Mouse (Mus musculus) frontal cortex, adult 2 months (tissue): ENCODE results near the gene Psmd7. TPM values are rescaled to one million over a fixed set of nuclear protein-coding genes. Genes with fewer than 3 reads are reported as not detected.

Experiments used
- DNase-seq, 2 experiments: peaks; one replicate each; pipeline ENCODE4 v3.0.0; 2022; ENCODE audit warnings: low spot score in 1 of 2; ENCODE audit errors: extremely low spot score in 1 of 2
- polyA plus RNA-seq: library from polyadenylated mRNA; depleted of rRNA; stranded (reverse); fragments of >200 nt; gene quantifications from 2 replicates; pipeline ENCODE4 v1.2.3, GENCODE M21; 2012

Gene Psmd7
- polyA plus RNA-seq, 1 experiment, result 115 TPM

DNA sequence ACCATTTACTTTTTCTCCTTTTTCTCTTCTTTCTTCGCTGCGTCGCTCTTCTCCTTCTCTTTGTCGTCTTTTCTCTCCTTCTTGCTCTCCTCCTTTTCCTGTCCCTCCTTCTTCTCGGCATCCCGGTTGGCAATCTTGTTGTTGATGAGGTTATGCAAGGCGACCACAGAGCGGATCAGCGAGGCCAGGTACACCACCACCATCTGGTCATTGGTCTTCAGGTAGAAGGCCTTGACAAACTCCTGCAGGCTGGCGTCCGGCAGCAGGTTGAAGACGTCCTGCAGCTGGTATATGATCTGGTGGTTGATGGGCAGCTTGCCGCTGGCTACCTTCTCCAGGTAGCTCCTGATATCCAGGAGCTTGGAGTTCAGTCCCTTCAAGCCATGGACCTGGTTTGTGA lies 7.4 kb downstream of the Psmd7 start:
- no peak for DNase-seq

DNA sequence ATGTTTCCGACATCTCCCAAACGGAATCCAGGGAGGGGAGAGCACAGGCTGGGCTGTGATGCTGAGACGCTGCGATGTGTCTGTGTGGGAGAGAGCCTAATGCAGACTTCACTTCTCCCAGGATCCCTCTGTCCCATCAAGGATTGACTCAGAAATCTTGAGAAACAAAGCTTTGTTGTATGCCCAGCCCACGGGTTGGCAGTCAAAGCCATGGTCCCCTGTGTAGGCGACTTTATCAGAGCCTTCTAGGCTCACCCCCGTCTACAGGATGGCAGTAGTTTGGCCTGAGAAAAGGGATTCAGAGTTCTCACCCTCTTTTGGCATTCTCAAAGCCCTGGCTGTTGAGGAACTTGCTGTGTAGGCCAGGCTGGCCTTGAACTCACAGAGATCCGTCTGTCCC lies 9.7 kb downstream of the Psmd7 start:
- DNase-seq, result peak in 1 of 2 experiments; percentile 40

DNA sequence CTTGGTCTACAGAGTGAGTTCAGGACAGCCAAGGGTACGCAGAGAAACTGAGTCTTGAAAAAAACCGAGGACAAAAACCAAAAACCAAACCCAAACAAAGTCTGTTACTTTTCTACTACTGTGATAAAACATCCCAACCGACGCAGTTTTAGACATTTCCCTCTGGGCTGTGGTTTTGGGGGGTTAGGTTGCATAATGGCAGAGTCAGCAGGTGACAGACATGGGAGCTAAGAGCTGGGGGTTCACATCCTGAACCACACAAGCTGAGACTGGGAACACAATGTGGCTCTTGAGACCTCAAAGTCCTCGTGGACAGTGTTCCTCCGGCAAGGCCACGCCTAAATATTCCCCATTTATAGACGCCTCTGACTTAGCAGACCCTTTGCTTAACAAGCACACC lies 10.1 kb downstream of the Psmd7 start:
- no peak for DNase-seq

DNA sequence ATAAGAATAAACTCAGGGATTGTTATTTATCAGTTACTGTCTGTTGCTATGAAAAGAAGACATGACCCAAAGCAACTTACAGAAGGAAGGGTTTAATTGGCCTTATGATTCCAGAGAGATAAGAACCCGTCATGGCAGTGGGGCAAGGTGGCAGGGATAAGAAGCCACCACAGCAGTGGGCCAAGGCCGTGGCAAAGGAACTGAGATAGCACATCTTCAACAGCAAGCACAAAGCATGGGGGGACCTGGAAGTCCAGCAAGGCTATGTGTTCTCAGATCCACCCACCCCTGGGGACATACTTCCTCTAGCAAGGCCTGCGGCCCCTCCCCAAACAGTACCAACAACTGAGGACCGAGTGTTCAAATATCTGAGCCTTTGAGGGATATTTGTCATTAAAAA lies 10.6 kb downstream of the Psmd7 start:
- no peak for DNase-seq

DNA sequence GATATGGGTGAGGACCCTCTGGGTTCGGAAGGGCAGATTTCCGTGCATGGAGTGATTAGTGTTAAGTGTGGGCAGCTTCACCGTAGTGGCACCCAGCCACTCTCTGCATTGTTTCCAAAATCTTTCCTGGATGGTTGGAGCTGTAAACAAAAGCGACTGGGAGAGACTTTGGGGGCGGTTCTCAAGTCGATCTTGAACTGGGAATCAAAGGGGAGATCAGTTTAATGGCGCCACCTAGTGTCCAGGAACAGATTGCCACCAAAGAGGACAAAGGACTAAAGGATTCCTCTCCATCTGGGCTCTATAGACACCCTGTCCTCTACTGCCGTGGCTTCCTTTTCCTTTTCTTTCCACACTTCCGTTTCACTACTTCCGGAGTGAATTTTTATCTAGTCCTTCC lies 11.6 kb downstream of the Psmd7 start:
- DNase-seq, result peak; percentile 77 to 97

DNA sequence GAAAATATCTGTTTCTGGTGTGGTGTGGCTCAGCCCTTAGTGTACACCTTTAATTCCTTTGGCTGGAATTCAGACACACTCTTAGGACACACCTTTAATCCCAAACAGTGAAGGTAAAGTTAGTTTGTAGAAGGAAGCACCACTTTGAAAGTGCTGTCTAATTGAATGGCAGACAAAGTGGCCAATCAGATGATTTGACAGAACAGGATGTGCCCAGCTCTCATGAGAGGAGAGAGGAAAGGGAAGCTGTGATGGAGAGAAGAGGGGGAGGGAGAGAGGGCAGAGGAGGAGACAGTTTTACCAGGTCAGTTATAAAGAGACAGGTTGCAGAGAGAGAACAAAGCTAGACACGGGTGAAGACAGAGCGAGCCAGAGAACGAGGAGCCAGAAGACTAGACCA lies 13.5 kb downstream of the Psmd7 start:
- DNase-seq, result no peak

DNA sequence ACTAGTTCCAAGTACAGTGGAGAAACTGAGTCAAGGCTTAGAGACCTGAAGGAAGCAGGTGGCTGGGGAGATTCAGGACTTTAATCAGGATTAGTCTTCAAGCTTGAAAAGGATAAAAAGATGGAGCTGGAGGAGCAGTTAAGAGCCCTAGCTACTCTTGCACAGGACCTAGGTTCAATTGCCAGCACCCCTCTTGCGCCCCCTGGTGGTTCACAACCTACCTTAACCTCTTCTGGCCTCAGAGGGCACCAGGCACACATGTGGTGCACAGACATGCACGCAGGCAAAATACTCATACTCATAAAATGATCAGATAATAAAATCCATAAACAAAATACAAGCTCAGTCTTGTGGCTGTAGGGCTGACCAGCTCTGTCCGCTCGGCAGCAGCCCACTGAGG lies 15.8 kb downstream of the Psmd7 start:
- peak in 1 of 2 experiments; percentile 69 for DNase-seq

DNA sequence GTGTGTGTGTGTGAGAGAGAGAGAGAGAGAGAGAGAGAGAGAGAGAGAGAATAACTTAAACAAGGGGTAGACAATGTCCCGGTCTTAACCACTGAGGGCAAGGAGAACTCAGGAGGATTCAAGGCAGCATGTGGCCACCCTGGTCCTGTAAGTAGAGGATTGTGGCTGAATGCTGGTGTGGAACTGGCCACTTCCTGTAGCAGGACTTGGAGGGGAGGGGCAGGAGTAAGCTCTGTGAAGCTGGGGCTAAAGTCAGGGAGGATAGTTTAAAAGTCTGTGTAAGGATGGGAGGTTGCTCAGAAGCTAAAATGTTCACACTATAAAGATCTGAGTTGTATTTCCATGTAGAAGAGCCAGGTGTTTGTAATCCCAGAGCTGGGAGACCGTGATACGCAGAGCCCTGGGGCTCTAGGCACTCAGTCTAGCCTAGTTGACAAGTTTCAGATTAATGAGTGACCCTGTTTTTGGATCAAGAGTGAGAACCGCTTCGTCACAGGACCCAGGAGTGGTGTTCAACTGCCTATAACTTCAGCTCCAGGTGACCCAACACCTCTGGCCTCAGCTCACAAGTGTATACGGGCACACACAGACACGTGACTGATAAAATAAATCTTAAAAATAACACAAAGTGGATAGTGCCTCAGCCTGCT lies 16.7 kb downstream of the Psmd7 start:
- no peak for DNase-seq

DNA sequence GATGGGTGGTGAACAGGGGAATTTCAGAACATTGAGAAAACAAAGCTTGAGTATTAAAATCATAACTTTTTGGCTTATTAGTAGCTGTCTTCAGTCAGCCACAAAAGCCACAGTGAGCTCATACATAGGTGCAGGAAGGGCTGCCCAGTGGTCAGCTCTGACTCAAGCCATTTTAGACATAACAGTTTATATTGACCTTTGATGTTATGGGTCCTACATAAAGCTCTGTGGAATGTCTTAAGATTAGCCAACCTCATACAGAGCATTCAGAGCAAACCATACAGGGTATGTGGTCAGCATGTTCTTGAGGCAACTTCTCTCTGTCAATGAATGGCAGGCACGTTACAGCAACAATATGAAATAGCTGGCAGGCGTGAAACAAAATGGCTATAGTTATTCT lies 17.2 kb downstream of the Psmd7 start:
- DNase-seq, result no peak

DNA sequence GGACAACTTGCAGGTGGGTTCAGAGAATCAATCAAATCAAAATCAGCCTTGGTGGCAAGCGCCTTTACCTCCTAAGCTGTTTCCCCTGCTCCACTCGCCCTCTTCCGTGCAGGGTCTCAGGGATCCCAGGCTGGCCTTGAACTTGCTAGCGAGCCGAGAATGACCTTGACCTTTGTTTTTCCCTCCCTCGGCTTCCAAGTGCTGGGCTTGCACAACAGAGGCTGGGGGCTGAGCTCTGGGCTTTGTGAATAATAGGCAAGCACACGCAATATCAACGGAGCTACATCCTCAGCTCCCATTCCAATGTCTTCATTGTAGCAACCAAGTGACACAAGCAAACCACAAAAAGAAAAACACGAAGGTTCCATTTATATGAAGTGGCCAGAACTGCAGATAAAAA lies 26.1 kb downstream of the Psmd7 start:
- no peak for DNase-seq

DNA sequence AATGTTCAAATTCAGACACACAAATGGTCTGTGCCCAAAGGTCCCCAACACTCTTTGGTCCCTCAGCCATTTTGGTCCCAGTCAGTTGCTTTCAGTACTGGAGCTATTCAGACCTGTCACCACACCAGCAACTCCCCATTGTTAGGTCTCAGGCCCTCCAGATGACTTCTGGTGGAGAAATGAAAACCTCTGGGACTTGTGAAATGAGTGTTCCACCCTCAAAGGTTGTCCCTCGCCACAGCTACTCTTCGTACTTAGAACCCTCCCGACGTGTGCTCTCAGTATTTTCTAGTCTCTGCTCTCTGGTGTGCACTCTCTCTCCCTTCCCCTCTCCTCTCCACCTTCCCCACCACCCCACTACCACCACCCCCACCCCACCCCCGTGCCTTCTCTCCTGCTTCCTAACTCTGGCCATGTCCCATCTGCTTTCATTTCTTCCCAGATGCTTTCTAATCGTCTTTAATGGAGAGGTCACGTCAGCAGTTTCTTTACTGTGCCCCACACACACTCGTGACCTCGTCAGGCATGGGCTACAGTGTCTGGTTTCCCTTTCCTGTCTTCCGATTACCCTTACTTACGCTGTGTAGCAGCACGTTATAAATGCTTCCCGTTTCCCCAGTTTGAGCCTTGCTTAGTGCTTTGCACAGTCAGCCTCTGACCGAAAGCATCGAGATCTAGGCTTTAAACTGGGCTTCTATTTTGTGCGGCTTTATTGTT lies 27.3 kb downstream of the Psmd7 start:
- no peak for DNase-seq

DNA sequence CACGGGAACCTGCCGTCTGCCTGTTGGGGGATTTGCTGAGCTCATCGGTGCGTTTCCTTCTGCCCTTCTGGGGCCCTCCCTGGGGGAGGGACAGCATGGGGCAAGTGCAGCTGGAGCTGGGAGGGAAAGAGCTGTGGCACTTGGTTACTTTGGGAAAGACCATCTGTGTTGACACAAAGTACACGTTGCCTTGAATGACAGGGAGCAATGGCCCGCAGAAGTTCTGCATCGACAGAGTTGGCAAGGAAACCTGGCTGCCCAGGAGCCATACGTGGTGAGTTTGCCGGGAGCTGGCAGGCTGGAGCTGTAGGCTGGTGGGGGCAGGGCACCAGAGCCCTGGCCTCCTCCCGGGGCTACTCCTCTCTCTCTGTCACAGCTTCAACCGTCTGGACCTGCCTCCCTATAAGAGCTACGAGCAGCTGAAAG lies 31.7 kb downstream of the Psmd7 start:
- no peak for DNase-seq

DNA sequence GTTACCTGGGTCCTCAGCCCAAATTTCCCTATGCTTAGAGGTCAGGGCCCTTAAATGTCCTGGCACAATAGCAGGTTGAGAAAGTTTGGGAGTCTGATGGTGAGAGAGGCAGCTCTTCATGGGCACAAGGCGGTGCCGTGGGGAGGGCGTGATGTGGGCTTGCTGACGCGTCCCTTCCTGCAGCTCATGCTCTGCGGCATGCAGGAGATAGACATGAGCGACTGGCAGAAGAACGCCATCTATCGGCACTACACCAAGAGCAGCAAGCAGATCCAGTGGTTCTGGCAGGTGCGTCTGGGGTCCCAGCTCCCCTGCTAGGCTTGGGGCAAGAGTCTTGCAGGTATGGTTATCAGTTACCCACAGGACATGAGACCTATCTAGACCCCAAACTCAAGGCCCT lies 33.0 kb downstream of the Psmd7 start:
- no peak for DNase-seq

DNA sequence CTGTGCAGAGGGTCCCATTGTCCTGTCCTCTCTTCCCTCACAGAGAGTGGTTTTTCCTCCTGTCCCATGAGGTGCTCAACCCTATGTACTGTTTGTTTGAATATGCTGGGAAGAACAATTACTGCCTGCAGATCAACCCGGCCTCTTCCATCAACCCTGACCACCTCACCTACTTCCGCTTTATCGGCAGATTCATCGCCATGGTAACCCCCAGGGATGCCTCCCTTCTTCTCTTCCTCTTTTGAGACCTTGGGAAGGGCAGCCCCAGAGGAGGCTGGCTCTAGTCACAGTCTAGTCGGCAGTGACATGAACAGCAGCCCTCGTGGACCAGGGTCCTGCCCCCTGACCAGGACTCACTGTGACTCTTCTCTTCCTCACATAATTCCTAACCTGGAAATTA lies 36.0 kb downstream of the Psmd7 start:
- no peak for DNase-seq

DNA sequence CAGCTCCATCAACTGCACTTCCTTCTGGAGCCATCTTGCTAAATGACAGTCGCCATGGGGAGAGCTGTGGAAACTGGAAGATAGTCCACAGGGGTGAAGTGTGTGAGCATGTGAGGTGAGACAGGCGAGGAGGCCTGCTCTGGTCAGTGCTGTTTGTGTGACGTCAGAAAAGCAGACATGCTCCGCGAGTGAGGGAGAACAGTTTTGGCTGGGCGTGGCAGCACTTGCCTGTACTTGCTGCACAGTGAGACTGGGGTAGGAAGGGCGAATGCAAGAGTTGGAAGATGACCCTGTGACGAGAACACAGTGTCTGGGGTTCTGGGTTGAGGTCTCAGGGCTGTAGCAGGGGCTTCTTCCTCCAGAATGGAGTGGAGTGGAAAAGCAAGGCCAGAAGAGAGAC lies 41.4 kb downstream of the Psmd7 start:
- no peak for DNase-seq

DNA sequence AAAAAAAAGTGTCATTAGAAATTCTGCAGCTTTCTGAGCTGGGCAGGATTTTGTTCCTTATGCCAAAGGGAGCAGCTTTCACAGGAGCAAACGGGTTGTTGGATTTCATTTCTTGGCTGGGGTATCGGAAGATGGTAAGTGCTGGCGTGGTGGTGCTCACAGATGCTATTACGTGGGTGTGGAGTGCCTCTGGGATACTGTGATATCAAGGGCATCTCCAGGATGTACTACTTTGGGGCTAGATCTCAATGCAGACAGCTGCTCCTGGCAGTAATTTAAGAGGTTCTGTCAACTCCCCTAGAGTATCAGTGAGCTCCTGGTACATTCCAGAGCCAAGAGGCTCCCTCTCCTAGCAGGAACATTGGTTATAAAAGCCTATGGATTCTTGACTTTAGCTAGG lies 42.1 kb downstream of the Psmd7 start:
- DNase-seq, result peak; percentile 67 to 76

DNA sequence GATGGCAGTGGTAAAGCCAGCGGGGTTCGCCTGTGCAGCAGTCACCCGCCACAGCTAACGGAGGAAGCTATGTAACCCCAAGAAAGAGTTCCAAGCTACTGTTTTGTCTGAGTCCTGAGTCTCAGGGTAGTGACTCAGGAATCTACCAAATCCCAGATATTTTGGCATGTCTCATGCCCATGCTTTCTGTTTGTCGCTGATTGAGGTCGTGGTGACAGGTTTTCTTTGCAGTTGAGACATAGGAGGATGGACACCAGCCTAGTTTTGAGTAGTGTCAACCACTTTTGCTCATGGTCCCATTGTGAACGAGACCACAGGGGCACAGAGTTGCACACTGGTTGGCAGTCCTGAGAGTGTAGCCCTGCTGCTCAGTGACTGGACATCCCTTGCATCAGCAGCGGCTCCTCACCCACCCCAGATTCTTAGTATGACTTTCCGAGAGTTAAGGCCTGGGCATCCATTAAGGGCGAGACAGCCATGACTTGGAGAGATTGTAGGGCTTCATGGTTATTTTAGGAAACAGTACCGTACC lies 42.6 kb downstream of the Psmd7 start:
- no peak for DNase-seq

DNA sequence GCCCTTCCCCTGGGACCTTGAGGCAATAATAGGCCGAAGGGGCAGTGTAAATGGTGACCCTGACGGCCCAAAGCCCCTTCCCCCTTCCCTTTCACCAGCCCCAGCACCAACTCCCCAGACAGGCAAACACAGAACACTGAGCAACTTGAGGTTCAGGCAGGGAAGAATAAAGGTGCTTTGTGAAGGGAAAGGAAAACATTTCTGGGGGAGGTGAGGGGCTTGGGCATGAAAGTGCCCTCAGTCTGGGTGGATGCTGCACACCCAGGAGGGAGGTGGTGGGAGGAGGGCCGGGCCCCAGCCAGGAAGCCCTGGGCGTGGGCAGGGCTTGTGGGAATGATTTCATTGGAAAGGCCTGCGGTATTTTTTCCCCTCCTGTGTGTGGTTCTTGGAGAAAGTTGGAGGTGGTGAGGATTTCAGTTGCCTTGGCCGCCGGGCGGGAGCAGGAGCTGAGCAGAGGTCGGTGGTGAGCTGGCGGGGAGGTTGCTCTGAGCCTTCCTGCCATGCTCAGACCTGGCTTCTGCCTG lies 43.6 kb downstream of the Psmd7 start:
- peak in 1 of 2 experiments; percentile 67 for DNase-seq

DNA sequence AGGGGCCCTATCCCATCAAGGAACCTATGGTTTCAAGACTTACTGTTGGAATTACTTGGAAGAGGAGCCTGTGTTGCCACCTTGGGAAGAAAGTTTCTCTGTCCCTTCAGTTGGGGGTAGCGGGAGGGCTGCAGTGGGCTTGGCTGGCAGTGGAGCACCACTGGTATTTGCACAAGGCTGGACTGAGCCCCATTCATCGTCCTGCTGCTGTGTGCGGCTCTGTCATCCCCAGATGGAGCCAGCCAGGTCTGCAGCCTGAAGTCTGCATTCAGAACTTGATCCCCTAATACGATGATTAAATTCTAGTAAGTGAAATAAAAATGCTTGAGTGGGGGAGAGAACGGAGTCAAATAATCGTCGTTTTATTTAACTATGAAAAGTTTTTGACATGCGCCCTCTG lies 44.1 kb downstream of the Psmd7 start:
- DNase-seq, result no peak

DNA sequence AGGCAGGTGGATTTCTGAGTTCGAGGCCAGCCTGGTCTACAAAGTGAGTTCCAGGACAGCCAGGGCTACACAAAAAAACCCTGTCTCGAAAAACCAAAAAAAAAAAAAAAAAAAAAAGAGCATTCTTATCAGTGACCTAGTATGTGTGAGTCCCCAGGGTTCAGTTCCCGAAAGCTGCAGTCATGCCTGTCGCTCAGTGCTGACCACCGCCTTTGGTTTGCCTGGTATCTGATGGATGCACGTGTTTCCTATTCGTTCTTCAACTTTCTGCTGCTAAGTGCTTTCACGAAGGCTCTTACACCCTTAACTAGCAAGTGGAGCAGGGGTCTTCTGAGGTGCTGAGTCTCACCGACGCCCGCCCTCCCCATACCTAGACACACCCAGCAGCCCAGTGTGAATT lies 44.5 kb downstream of the Psmd7 start:
- no peak for DNase-seq

DNA sequence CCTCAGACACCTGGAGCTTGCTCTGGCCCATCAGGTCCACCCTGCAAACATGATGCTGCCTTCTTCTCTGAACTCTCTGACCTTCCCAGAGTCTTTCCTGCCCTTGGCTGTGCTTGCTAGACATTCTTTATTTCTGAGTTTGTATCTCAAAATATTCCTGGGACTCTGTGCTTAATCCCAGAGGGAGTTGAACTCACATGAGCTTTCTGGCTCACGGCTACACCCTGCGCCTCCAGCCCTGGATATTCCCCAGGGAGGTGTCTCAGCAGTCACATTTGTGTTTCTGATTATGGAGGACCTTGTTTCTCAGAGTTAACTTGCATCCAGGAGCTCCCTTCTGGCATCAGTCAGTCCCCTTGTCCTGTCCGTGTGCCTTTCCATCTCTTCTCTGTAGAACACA lies 46.1 kb downstream of the Psmd7 start:
- DNase-seq, result no peak

DNA sequence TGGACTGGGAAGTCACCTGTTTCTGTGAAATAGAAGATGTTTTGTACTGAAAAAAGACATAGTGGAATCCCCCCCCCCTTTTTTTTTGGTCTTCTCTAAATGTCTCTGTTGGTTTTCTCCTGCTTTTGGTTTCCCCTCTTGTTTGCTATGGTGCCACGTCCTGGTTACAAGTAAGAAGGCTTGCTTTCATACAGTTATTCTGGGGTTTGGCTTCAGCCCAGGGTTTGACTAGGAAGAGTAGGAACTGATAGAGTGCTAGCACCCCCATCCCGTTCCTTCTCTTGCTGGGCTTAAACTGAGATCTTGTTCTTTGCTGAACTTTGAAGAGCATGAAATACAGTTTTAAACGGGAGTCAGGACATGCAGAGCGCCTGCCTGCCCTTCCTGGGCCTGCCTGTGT lies 46.9 kb downstream of the Psmd7 start:
- peak in 1 of 2 experiments; percentile 48 for DNase-seq
